ENCODE assay signal across 10 mouse cellular contexts in the genomic region with DNA sequence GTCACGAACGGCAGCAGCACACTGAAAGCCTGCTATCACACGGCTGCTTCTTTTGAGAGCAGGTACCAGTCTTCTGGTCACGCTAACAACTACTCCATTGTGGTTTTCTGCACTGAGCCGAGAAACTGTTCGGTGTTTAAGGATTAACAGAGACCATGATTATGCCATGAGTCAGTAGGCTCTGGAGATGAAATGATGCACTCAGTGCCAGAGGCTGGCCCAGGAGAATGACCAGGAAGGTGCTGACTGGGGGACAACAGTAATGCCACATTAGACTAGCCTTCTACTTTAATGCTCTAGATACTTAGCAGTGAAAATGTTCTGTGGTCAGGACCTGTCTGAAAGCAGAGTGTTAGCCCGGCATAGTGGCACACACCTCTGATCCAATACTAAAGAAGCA.
"Had no signal": no experiment of that assay in that cellular context is flagged by ENCODE, and none has a peak within 500 bp of the region (broad histone marks: within the 10 kb centered on the region; RNA-seq: fewer than 3 reads in every experiment).

No protein-coding gene starts in this region.

- H3K4me1 ChIP-seq: limb, embryonic 13.5 days; midbrain, embryonic 13.5 days; neural tube, embryonic 13.5 days; stomach, embryonic 15.5 days had no signal

- H3K9me3 ChIP-seq: limb, embryonic 13.5 days; midbrain, embryonic 13.5 days; stomach, embryonic 15.5 days had no signal

- H3K36me3 ChIP-seq: stomach, embryonic 15.5 days had no signal

- ATAC-seq: midbrain, embryonic 13.5 days had no signal

- H3K27ac ChIP-seq: limb, embryonic 13.5 days; liver, embryonic 14.5 days; midbrain, embryonic 13.5 days; neural tube, embryonic 13.5 days; stomach, embryonic 15.5 days had no signal

- DNase-seq: kidney, adult 8-10 months; kidney, postnatal 25 days; lung, adult 18-20 months; right cerebral cortex, postnatal 14 days; thymus, postnatal 36 days had no signal

- H3K9ac ChIP-seq: limb, embryonic 13.5 days; liver, embryonic 14.5 days; midbrain, embryonic 13.5 days; neural tube, embryonic 13.5 days; stomach, embryonic 15.5 days had no signal

- H3K27me3 ChIP-seq: limb, embryonic 13.5 days; midbrain, embryonic 13.5 days; neural tube, embryonic 13.5 days; stomach, embryonic 15.5 days had no signal

- H3K4me2 ChIP-seq: limb, embryonic 13.5 days; midbrain, embryonic 13.5 days; neural tube, embryonic 13.5 days; stomach, embryonic 15.5 days had no signal

- H3K4me3 ChIP-seq: limb, embryonic 13.5 days; midbrain, embryonic 13.5 days; neural tube, embryonic 13.5 days; stomach, embryonic 15.5 days had no signal
